Mouse (Mus musculus) embryonic fibroblast, embryonic 13.5 days (primary cell): ENCODE data around the gene Prl2c5.
"Not testable (repeated sequence)": the region's sequence is repeated elsewhere in the genome, so short reads cannot be mapped to it uniquely, and the experiment has no call there.

Experiments used
- CTCF ChIP-seq: IDR thresholded peaks from 2 replicates; pipeline ENCODE4 v1.5.1; 2011; ENCODE audit warnings: mild to moderate bottlenecking, control low read depth, low read length, moderate library complexity, borderline replicate concordance; ENCODE audit not compliant: insufficient read depth
- POLR2A ChIP-seq: IDR thresholded peaks from 2 replicates; pipeline ENCODE4 v1.6.1; 2011; ENCODE audit warnings: low read depth, mild to moderate bottlenecking, control low read depth, low read length, moderate library complexity

DNA sequence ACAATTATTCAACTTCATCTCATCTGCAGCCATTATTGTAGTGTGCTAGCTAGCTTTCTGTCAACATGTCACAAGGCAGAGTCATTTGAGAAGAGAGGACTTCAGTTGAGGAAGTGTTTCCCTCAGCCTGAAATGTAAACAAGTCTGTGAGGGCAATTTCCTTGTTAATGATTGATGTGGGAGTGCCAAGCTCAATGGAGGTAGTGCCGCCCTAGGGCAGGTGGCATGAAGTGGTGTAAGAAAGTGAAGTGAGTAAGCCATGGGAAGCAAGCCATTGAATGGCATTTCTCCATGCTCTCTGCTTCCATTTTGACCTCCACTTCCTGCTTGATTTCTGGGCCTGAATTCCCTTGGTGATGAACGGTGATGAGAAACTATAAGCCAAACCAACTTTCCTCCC lies 33.8 kb downstream of the Prl2c5 start:
- not testable (repeated sequence) for TF ChIP-seq CTCF, POLR2A
